Comparison of ENCODE assay signal across 8 mouse cellular contexts in the genomic region with DNA sequence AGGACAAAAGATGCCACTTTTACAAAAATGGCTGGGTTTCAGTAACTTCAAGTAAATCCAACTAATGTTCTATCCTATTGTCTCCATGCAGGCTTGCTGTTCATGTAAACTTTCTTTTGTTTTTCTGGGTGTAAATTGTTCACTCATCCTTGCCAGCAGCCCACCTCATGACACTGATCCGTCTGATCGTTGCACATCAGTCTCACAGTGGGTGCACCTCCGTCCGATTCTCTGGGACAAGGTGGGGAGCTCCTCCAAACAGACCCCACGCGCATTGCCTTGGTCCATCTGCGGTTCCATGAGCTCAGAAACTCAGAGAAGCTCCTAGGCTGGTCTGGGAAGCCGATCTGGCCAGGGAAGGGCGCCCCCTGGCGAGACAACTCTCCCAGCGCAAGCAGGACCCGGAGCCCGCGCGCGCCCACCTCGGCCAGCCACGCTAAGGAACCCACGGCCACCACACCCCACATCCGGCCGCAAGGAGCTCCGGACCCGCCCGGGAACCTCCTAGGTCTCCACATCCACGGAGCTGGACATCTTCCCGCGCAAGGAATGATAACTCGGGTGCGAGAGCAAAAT. TPM values are rescaled to one million over a fixed set of nuclear protein-coding genes. Genes with fewer than 3 reads are reported as not detected.
DNase-seq lines count a peak whose midpoint lies in the region; ATAC-seq and TF ChIP-seq lines count a peak whose summit lies in the region.

No protein-coding gene starts in this region.

- no peaks in the 10 kb centered on the region for H3K27me3 ChIP-seq in forebrain, embryonic 15.5 days

- WGBS in forebrain, embryonic 15.5 days: under 1% methylated on average over 29 of the region's 29 CpGs
- WGBS in lung, adult 2 months: under 1% methylated on average over 29 of the region's 29 CpGs
- WGBS in olfactory bulb, adult 2 months: under 1% methylated on average over 29 of the region's 29 CpGs

- peak overlapping the region; percentile 64 for H3K9ac ChIP-seq in ES-E14 (ENCODE audit: insufficient read depth, low read depth, low read length, poor library complexity, severe bottlenecking)
- H3K9ac ChIP-seq in forebrain, embryonic 15.5 days (replicated peaks): peak overlapping the region; percentile 78

- peak; percentile 78 for ATAC-seq in forebrain, embryonic 15.5 days (replicated peaks)

- peak; percentile 51 for DNase-seq in ES-E14 (ENCODE audit: low read depth, low spot score)
- peak; percentile 84 for DNase-seq in cerebellum, adult 11-12 months
- peak; percentile 94 to 95 for DNase-seq in heart, postnatal 14 days
- DNase-seq in layer of hippocampus, adult 18-20 months (ENCODE audit: low spot score in 2 of 2): peak; percentile 75 to 87
- DNase-seq in lung, adult 2 months: peak; percentile 76
- peak; percentile 17 to 18 for DNase-seq in thymus, adult 18-20 months

- no peaks in the 10 kb centered on the region for H3K36me3 ChIP-seq in ES-E14 (ENCODE audit: control insufficient read depth, insufficient read depth, low read length, poor library complexity, severe bottlenecking)
- no peaks in the 10 kb centered on the region for H3K36me3 ChIP-seq in forebrain, embryonic 15.5 days

- intact Hi-C loops in heart, postnatal 14 days (cut with DNase I): loop anchor here (1.0 to 10.0 kb wide), 6 partner anchors 47 to 259 kb away; no protein-coding TSS in a partner anchor

- no peaks in the 10 kb centered on the region for H3K9me3 ChIP-seq in ES-E14 (ENCODE audit: control insufficient read depth, insufficient read depth, low read depth, low read length)
- no peaks in the 10 kb centered on the region for H3K9me3 ChIP-seq in forebrain, embryonic 15.5 days

- peak overlapping the region; percentile 75 to 77 for H3K4me3 ChIP-seq in ES-E14 (ENCODE audit: insufficient read depth in 1 of 2, low read depth in 1 of 2, low read length in 2 of 2, poor library complexity in 1 of 2, severe bottlenecking in 1 of 2)
- H3K4me3 ChIP-seq in forebrain, embryonic 15.5 days: peak overlapping the region; percentile 74
- H3K4me3 ChIP-seq in lung, adult 2 months (replicated peaks; ENCODE audit: extremely low read depth, low read depth, low read length): peak overlapping the region; percentile 68
- H3K4me3 ChIP-seq in olfactory bulb, adult 2 months (ENCODE audit: insufficient read depth, low read depth, low read length): peak overlapping the region; percentile 48

- no peaks in the 10 kb centered on the region for H3K4me1 ChIP-seq in ES-E14 (ENCODE audit: control insufficient read depth in 2 of 2, insufficient read depth in 2 of 2, low read length in 2 of 2, poor library complexity in 1 of 2)
- peaks cover 41% of the 10 kb centered on the region for H3K4me1 ChIP-seq in forebrain, embryonic 15.5 days
- peaks cover 7% of the 10 kb centered on the region; the same call in 1 of the 2 replicates for H3K4me1 ChIP-seq in lung, adult 2 months (ENCODE audit: control insufficient read depth, insufficient read depth, low read length)
- H3K4me1 ChIP-seq in olfactory bulb, adult 2 months (ENCODE audit: control insufficient read depth, insufficient read depth, low read length): peaks cover 15% of the 10 kb centered on the region

- TF ChIP-seq CTCF in lung, adult 2 months (IDR thresholded peaks at IDR 0.05; ENCODE audit: insufficient read depth, low read length): peak; percentile 57
- peak; percentile 87 for TF ChIP-seq CTCF in olfactory bulb, adult 2 months (IDR thresholded peaks at IDR 0.05; ENCODE audit: insufficient read depth, low read depth, low read length)

- H3K27ac ChIP-seq in ES-E14 (ENCODE audit: insufficient read depth, low read depth, low read length, poor library complexity, severe bottlenecking): no peak overlapping the region
- H3K27ac ChIP-seq in forebrain, embryonic 15.5 days (replicated peaks): peak overlapping the region; percentile 68
- H3K27ac ChIP-seq in olfactory bulb, adult 2 months (ENCODE audit: insufficient read depth, low read depth, low read length): no peak overlapping the region

- in situ Hi-C loops in ES-E14 (cut with MboI; ENCODE audit: low sequenced_read_pairs in 2 of 2, unreplicated experiment in 2 of 2): loop anchor here in 1 of 2 experiments (10.0 kb wide), 1 partner anchor 109 kb away; no protein-coding TSS in a partner anchor

- peak overlapping the region; percentile 89 for H3K4me2 ChIP-seq in forebrain, embryonic 15.5 days (replicated peaks)

- TF ChIP-seq POLR2A in lung, adult 2 months (IDR thresholded peaks at IDR 0.05; ENCODE audit: borderline replicate concordance, extremely low read depth, low read depth, low read length): no peak
- TF ChIP-seq POLR2A in olfactory bulb, adult 2 months (IDR thresholded peaks at IDR 0.05; ENCODE audit: insufficient read depth, low read depth, low read length): no peak

TF ChIP-seq in ES-E14, 5 proteins besides CTCF, POLR2A, EP300 and RAD21:
- no peak for TF ChIP-seq MAFK (IDR thresholded peaks at IDR 0.05; ENCODE audit: insufficient read depth, low read depth, low read length)
- no peak for TF ChIP-seq HCFC1 (IDR thresholded peaks at IDR 0.05; ENCODE audit: borderline replicate concordance, insufficient read depth, low read length)
- TF ChIP-seq ZNF384 (IDR thresholded peaks at IDR 0.05; ENCODE audit: low read depth, low read length): no peak
- TF ChIP-seq ZC3H11A (IDR thresholded peaks at IDR 0.05; ENCODE audit: borderline replicate concordance, low read depth, low read length): no peak
- no peak for TF ChIP-seq CHD2 (IDR thresholded peaks at IDR 0.05; ENCODE audit: low read depth, low read length)

RNA-seq across cellular contexts. Expression of gene Tspan18, which starts 1.0 kb away (rescaled TPM):
- 1.0 and 1.4 TPM in 2 replicates for total RNA-seq in ES-E14 (2012; rRNA removed)
- 16.5 and 16.9 TPM in 2 replicates for polyA plus RNA-seq in forebrain, embryonic 15.5 days (2015; fragmentation: Nextera tagmentation; extraction: Ambion mirVana)
- total RNA-seq in heart, postnatal 14 days (2021): 10 to 100 TPM; 29.9 to 32.7 TPM
- 10 to 100 TPM; 27.8 to 31.3 TPM for total RNA-seq in layer of hippocampus, adult 18-20 months (2021)
- polyA plus RNA-seq in lung, adult 2 months (2012; rRNA removed): 158 and 172 TPM in 2 replicates
- not detected in 2 replicates for polyA plus RNA-seq in olfactory bulb, adult 2 months (2012; ENCODE audit: insufficient read depth, insufficient read length, low replicate concordance, missing spikeins)

Comparison
In these comparisons a context has a peak if more than half of its experiments do, and no peak if none do; other contexts are left out.
1. DNase-seq: peak in every context shown above with its lines; median percentile 94 in heart, postnatal 14 days; 84 in cerebellum, adult 11-12 months; 81 in layer of hippocampus, adult 18-20 months; 76 in lung, adult 2 months; 51 in ES-E14; 18 in thymus, adult 18-20 months.
2. RNA of gene Tspan18, which starts 1.0 kb away (total RNA-seq): 29.9 to 32.7 TPM in heart, postnatal 14 days and 27.8 to 31.3 TPM in layer of hippocampus, adult 18-20 months; 1.0 to 1.4 TPM in ES-E14; every median in the first group is over 10 times any median in the second.
3. Peak in every context shown above with its lines, with median percentiles within 50 percentile points of each other: H3K4me3 ChIP-seq.